Mouse (Mus musculus) small intestine, adult 2 months (tissue): ENCODE measurements at regions not wholly inside any gene's neighbourhood (a gene's known extent, or its start where the extent isn't known, plus 50 kb on each side); places are given as distances from the start of the nearest gene placed in this dataset.

ENCODE experiments used
- CTCF ChIP-seq: fragments of 200-500 bp; IDR thresholded peaks from 2 replicates; pipeline ENCODE4 v1.5.1; 2012; ENCODE audit warnings: low read depth, mild to moderate bottlenecking, control low read depth, inconsistent platforms, low read length, moderate library complexity, mixed read lengths; ENCODE audit not compliant: insufficient replicate concordance, insufficient read length; ENCODE audit errors: extremely low read depth
- POLR2A ChIP-seq: fragments of 200-500 bp; IDR thresholded peaks from 2 replicates; pipeline ENCODE4 v1.6.1; 2012; ENCODE audit warnings: low read depth, mild to moderate bottlenecking, control low read depth, inconsistent platforms, low read length, moderate library complexity

DNA sequence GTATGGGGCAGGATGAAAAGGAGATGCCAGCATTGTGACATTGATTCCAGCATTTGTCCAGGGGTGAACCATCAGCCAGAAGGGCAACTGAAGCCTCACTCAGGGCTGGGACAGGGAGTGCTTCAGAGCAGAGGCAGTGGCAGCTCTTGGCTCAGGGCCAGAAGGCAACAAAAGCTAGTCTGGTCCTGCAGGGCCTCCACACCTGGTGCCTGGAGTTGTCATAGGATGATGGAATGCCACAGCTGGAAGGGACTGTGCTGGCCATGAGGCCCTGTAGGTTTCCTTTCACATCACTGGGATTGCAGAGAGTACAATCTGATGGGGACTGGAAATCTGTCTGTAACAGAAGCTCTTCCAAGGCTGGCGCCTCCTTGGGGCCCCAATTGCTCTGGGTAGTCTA, 164.9 kb downstream of the Mex3b start:
- TF ChIP-seq CTCF (no peak), POLR2A (no peak)
